Mouse (Mus musculus) liver, adult (tissue): ENCODE measurements at regions not wholly inside any gene's neighbourhood (a gene's known extent, or its start where the extent isn't known, plus 50 kb on each side); places are given as distances from the start of the nearest gene placed in this dataset.
A peak's percentile ranks its signal among the peaks of the same experiment; 100 is the strongest.

Source experiments
- GATA4 ChIP-seq: IDR thresholded peaks from 2 replicates; pipeline ENCODE4 v1.6.1; 2014; ENCODE audit warnings: mild to moderate bottlenecking, low read length; ENCODE audit not compliant: insufficient replicate concordance

DNA sequence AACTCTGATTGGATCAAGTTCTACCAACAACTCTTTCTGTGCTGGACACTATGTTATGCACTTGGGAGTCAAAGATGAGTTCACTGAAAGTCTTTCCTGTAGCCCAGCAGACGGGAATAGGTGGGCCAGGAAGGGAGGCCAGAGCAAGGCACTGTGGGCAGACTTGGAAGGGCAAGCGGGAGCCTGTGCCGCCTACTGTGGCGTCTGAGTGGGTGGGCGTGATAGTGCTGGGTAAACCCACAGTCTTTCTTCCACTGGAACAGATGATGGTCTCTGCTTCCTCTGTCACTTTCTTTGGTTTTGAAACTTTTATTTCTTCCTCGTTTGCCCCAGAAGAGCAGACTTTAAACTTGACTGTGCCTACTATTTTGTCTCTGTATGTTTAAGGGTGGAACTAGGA, 610.8 kb downstream of the Zfp706 start:
- no peak for TF ChIP-seq GATA4

DNA sequence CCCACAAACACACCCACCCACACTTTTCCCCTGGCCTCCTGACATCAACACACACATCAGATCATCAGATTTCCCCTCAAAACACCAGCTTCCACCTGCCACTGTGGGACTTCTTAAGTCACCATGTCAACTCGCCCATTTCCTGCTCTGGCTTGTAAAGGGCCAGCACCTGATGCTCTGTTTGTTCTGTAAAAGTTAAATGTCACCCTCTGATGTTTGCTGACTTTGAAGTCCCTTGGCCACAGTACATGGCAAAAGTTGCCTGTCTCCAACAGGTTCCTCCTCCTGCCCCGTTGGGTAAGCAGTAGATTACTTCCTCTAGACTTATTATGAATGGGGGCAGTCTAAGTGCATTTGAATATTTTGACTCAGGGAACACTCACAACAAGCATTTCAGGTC, 611.3 kb downstream of the Zfp706 start:
- TF ChIP-seq GATA4 = no peak

DNA sequence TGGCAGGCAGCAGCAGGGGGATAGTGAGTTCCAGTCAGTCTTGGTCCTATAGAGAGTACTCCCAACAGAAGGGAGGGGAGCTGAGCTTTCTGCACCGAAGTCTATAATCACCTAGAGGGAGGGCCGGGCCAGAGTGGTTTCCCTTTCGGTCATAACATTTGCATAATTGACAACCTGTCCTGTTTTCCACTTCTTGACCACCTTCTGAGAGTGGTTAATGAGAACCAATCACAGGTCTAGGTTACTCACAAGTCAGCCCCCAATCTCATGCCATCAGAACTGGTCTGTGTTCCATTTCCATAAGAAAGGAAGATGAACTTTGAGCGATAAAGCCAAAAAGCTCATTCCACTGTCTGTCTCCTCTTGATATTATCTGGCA, 611.9 kb downstream of the Zfp706 start:
- no peak for TF ChIP-seq GATA4

DNA sequence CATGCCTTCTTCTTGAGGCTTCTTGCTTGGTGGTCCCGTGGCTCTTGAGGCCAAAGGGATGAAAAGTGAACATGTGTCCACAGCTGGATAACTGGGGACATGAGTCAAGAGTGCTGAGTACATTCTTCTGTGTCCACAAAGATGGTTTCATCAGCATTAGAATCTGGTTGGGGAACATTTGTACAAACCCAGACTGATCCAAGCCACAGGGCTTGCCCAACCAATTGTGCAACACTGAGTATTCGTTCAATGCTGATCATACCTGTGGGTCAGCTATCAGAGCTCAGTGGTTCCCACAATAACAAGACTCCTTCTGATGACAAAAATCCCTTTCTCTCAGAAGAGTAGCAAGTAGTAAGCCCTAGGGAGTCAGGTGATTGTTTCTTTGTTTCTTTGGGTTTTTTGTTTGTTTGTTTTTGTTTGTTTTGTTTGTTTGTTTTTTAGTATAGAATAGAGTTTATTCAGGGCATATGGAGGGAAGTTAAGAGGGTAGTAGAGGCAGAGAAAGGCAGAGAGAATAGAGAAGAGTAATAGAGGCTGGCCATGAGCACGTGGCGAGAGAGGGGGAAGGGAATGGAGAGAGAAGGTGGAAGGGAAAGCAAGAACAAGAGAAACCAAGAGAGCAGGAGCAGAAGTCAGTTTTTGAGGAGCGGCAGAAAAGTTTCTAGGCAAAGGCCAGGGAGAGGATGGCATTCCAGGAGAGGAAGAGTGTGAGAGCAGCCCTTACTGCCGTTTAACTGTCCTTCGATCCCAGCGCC, 612.5 kb downstream of the Zfp706 start:
- TF ChIP-seq GATA4 = no peak

DNA sequence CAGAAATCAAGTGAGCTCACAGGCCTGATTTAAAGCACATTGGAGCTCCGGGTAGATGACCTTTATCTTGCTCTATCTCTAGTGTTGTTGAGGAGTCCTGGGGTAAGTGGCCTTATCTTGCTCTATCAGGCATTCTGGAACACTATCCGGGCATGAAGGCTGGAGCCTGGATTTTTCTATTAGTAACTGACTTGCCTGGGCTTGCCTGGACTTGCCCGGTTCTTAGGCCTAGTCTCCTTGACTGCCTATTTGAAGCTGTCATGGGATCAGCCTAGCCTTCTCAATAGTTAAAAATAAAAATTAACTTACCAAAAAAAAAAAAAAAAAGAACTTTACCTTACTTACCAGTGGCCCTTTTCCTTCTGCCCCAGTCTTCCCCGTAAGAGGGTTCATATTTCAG, 617.8 kb downstream of the Zfp706 start:
- TF ChIP-seq GATA4 = no peak

DNA sequence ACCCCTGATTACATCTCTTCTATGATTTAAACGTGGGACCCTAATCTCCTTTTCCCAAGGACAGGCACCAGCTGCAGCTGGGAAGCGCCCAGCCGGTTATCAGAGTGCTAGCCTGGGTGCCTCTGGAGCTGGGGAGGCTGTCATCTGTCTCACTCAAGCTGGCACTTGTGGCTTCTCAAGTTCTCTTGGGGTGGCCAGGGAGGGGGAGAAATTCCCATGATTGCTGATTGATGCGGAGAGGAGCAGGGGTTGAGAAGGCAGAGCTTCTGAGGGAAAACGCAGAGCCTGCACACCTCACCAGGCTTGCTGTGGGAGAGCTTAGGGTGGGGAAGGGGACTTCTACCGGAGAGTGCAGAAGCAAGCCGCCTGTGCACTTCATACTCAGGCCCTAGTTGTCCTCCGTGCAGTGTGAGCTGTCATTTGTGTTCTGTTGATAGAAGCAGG, 626.3 kb downstream of the Zfp706 start:
- no peak for TF ChIP-seq GATA4

DNA sequence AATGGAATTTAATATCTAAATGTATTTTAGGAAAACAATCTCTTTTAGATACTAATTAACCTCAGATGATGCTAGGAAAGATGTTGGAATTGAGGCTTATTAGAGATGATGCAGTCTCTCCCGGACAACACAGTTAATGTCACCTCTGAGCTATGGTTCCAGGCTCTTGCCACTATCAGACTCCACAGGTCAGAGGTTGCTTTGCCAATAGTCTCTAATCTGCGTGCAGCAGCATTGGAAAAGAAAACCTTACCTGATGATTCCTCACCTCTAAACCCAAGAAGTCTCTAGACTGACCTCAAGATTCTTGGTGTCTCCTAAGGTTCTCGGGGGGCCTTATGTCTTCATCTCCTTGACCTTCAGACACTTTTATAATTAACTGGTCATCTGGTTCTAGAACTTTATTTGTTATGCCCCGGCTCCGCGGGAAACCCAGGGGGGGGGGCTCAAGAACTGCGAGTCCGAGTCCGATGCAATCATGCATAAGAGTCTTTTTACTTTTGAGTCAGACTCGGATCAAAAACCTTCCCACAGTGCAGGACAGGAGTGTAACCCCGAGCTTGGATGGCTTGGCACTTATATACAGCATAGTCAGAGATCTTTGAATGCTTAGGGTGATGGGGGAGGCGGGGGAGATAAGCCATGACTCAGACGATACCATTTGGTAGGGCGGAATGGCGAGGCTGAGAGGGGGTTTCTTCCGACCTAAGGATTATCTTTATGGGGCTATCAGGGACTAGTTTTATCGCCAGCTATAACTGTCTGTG, 626.9 kb downstream of the Zfp706 start:
- no peak for TF ChIP-seq GATA4

DNA sequence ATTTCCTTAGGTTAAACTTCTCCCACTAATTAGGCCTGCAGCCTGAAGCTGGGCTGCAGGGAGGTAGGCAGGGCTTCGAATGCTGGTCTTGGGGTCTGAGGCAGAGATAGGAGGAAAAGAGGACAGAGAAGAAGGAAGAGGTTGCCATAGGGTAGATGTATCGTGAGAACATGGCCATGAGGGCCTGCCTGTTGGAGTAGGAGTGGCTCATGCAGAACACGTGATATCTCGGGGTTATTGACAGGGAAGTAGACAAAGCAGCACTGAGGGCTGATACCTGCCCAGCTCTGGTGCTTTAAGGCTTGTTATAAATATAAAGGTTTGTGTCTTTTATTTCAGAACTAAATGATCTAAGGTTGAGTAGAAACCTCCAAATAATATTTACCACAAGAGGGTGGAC, 628.9 kb downstream of the Zfp706 start:
- TF ChIP-seq GATA4 = no peak

DNA sequence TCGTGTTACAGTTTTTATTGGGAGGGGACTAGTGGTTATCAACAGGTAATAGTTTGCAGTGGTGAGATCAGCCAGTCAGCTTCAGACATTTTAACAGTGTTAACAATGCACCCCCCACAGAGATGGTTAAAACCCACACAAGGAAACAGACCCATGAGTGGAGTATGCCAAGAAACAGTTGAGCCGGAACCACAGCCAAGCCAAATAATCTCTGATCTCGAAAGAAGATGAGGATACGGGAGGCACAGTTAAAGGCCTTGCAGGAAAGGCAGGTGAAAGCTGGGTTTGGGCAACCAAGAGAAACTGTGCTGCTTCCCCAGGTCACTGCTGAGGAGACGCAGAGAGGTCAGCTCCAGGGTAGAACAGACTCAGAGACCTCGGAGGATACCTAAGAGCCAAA, 631.0 kb downstream of the Zfp706 start:
- TF ChIP-seq GATA4 = no peak

DNA sequence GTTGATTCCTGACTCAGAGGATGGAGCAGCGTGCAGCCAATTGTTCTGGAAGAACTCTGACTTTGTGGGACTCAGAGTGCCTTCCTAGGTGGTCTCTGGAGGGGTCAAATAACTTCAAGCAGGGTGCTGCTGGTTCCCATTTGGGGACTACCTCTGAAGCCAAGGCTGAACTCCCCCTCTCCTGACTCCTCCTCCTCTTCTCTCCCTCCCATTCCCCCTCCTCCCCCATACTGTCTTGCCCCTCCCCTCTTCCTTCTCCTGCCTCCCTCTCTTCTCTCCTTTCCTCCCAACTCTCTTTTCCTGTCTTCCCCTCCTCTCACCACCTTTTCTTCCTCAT, 632.1 kb downstream of the Zfp706 start:
- TF ChIP-seq GATA4 = no peak

DNA sequence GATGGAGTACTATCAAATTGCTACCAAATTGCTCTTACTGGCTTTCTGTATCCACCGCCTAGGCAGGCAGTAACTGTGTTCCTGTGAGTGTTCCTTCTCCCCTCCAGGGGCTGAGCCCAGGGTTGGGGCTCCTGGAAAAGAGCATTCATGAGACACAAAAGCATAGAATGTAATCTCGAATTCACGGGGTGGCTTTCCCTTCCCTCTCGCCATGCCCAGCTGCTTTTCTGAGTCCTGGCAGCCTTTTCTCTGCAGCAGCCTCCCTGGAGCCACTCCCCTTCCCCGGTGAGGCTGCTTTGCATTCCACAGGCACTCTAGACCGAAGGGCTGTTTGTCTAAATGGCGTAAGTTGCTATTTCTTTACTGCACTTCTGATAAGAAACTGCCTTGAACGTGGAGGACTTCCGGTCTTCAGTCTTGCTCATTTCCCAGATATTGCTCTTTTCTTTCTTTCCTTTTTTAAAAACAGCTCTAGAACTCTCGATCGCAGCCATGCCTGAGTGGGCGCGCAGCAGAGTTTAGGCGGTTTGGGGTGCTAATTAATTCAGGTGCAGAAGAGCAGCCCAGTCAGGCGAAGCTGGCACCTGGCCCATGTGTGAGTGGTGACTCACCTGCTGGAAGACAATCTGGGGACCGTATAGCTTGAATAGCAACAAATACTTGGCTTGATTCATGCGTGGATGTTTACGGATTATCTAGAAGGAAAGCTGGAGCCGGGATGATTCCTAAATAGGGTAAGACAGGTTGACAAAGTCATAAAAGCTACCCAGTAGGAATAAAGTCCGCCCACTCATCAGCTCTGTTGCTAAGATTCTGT, 632.6 kb downstream of the Zfp706 start:
- peak; percentile 48 for TF ChIP-seq GATA4

DNA sequence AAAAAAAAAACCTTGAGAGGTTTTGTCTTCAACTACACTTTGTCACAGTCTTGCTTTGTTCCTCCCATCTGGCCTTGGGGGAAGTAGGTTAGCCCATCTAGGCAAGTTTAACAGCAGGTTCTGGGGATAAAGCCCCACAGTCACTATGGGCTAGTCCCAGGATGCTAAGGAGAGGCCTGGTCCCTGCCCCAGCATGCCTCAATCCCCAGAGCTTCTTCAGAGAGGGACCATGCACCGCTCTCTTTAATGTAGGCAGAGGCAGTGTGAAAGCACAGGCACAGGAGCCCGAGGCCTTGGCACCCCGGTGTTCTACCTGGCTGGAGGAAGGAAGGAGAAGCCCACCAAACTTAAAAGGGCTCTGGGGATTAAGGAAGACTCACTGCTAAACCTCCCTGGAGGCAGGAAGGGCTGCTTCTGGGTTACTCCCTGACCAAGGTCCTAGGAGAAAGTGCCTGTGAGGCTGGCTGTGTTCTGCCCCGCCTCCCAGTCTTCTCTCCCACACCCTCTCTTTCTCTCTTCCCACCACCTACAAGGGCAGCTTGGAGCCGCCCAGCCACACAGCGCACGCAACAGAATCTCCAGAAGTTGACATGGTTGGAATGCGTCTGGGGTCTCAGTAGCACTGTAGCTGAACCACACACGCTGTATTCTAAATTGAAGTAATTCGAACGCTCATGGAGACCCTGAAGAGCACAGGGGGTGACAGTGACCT, 633.5 kb downstream of the Zfp706 start:
- no peak for TF ChIP-seq GATA4

DNA sequence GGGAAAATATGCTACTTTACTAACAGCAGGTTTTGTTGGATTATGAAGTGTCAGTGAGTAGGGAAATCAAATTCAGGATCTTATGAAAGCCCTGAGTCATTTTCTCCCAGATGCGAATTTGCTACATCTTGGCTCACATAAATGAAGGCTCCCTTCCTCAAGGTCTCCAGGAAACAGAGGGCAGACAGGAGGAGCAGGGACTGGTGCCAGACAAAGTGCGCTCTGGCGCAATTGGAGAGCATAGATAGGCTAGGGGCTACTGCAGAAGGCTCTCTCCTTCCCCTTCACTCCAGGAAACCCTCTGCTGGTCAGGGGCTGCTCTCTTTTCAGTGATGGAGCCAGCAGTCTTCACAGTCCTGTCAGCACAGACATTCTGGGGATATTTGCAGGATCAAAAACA, 634.1 kb downstream of the Zfp706 start:
- TF ChIP-seq GATA4 = 0 out of 2 replicates have a peak, but pooled peaks have one; percentile 14

DNA sequence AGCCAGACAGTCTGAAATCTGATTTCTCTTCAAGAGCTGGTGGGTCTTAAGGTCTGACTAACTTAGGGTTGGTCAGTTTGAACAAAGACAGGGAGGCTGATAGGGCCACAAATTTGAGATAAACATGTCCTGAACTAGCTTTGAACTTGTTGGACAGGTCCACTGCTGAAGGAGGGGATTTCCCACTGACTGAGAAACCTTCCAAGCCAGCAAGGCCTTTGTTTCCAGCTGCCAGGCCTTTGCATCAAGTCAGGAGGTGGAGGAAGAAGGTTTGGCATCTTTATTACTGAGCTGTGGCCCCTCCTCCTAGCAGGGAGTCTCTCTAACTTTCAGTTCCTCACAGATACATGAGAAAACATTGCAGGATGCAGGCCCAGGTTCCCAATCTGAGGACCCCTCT, 636.2 kb downstream of the Zfp706 start:
- no peak for TF ChIP-seq GATA4

DNA sequence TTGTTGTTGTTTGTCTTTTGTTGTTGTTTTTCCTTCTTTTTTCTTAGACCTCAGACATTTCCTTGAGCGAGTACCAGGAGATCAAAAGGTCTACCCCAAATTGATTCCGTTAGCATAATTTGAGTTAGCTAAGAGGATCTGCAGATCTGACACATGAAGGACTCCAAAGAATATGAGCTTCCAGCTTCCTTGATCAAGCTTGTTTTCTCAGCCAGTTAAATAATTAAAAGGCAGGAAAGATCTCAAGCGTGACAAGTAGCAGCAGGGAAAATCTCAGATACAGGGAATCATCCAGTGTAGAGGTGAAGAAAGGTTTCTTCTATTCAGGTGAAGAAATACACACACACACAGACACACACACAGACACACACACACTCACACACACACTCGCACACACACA, 636.7 kb downstream of the Zfp706 start:
- no peak for TF ChIP-seq GATA4
